Mouse (Mus musculus): Measurements from ENCODE around the gene Pbx3.

DNA sequence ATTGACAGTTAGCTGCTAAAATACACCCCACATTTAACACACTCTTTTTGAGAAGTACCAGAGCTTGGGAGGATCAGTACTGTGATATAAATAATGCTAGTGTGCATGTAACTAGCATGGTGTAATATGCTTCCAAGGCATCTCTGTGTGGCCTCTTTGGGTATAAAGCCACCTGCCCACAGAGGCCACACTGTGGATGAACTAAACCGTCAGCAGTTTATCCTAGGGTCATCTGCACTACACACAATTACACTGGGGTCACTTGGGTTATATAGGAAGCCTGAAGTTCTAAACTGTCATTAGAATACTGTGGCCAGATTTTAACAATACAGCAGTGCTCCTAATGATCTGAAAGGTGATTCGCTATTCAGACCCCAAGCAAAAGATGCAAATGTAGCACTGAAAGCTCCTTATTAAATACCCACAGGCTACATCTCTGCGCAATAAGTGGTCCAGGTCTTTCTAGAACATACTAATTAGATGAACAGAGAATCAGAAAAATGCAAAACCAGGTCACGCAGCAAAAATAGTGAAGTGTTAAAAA, 133.6 kb downstream of the Pbx3 start:
- TF ChIP-seq CTCF (IDR thresholded peaks at IDR 0.05; ENCODE audit: extremely low read depth, insufficient read depth, low read length) (no peak), POLR2A (IDR thresholded peaks at IDR 0.05; ENCODE audit: extremely low read depth, insufficient read depth, low read length) (no peak)
